Mouse (Mus musculus): ENCODE measurements around the gene Gdi2. TPM values are rescaled to one million over a fixed set of nuclear protein-coding genes. Genes with fewer than 3 reads are reported as not detected.
"Not testable (repeated sequence)": the region's sequence is repeated elsewhere in the genome, so short reads cannot be mapped to it uniquely, and the experiment has no call there.

Gene Gdi2
- polyA plus RNA-seq, 1 experiment, result 159 TPM

GRCm38 (mm10) chr13:3525611-3526051 lies 12.2 kb upstream of the Gdi2 start:
- peaks cover 5% of the 10 kb centered on the region; the same call in 1 of the 2 replicates for H3K4me1 ChIP-seq (ENCODE audit: control insufficient read depth, insufficient read depth, low read length)
- peak; percentile 86 for DNase-seq
- no peak overlapping the region for H3K4me3 ChIP-seq (ENCODE audit: insufficient read depth, low read depth, low read length)
- peak overlapping the region; percentile 54 for H3K27ac ChIP-seq (ENCODE audit: insufficient read depth, low read depth, low read length)
- 38% methylated on average over 4 of the region's 4 CpGs for WGBS
- TF ChIP-seq CTCF (conservative IDR thresholded peaks at IDR 0.05; ENCODE audit: insufficient read depth, insufficient read length, low read depth, low read length) (no peak), POLR2A (IDR thresholded peaks at IDR 0.05; ENCODE audit: low read depth, low read length) (no peak)
- H3K27me3 ChIP-seq (replicated peaks; ENCODE audit: control insufficient read depth, insufficient read depth, low read length), result no peaks in the 10 kb centered on the region
- no peaks in the 10 kb centered on the region for H3K36me3 ChIP-seq (ENCODE audit: control insufficient read depth, insufficient read depth, low read length)

- WGBS, result 67% methylated on average over 8 of the region's 8 CpGs
- peak overlapping the region; percentile 54 for H3K27ac ChIP-seq (ENCODE audit: insufficient read depth, low read depth, low read length)
These were observed 11.5 kb upstream of the Gdi2 start for GRCm38 (mm10) chr13:3526328-3526727.

GRCm38 (mm10) chr13:3530451-3530850 lies 7.4 kb upstream of the Gdi2 start:
- WGBS, result 73% methylated on average over 3 of the region's 3 CpGs

More at GRCm38 (mm10) chr13:3526328-3526727, 11.5 kb upstream of the Gdi2 start:
- Histone ChIP-seq H3K36me3 (ENCODE audit: control insufficient read depth, insufficient read depth, low read length) (no peaks in the 10 kb centered on the region), H3K4me3 (ENCODE audit: insufficient read depth, low read depth, low read length) (no peak overlapping the region), H3K4me1 (ENCODE audit: control insufficient read depth, insufficient read depth, low read length) (peaks cover 5% of the 10 kb centered on the region; the same call in 1 of the 2 replicates), H3K27me3 (replicated peaks; ENCODE audit: control insufficient read depth, insufficient read depth, low read length) (no peaks in the 10 kb centered on the region)
- peak; percentile 45 for DNase-seq
- no peak for TF ChIP-seq CTCF (conservative IDR thresholded peaks at IDR 0.05; ENCODE audit: insufficient read depth, insufficient read length, low read depth, low read length)
- no peak for TF ChIP-seq POLR2A (IDR thresholded peaks at IDR 0.05; ENCODE audit: low read depth, low read length)

GRCm38 (mm10) chr13:3531176-3531575 lies 6.7 kb upstream of the Gdi2 start:
- H3K4me1 ChIP-seq (ENCODE audit: control insufficient read depth, insufficient read depth, low read length); H3K27me3 ChIP-seq (replicated peaks; ENCODE audit: control insufficient read depth, insufficient read depth, low read length); H3K4me3 ChIP-seq (ENCODE audit: insufficient read depth, low read depth, low read length); DNase-seq; H3K27ac ChIP-seq (ENCODE audit: insufficient read depth, low read depth, low read length); H3K36me3 ChIP-seq (ENCODE audit: control insufficient read depth, insufficient read depth, low read length): not testable (repeated sequence)
- WGBS, result 83% methylated on average over 2 of the region's 2 CpGs

More at GRCm38 (mm10) chr13:3530451-3530850, 7.4 kb upstream of the Gdi2 start:
- H3K27me3 ChIP-seq (replicated peaks; ENCODE audit: control insufficient read depth, insufficient read depth, low read length), result no peaks in the 10 kb centered on the region
- H3K36me3 ChIP-seq (ENCODE audit: control insufficient read depth, insufficient read depth, low read length), result no peaks in the 10 kb centered on the region
- TF ChIP-seq POLR2A (IDR thresholded peaks at IDR 0.05; ENCODE audit: low read depth, low read length), result no peak
- no peak for TF ChIP-seq CTCF (conservative IDR thresholded peaks at IDR 0.05; ENCODE audit: insufficient read depth, insufficient read length, low read depth, low read length)
- no peak overlapping the region for H3K4me3 ChIP-seq (ENCODE audit: insufficient read depth, low read depth, low read length)
- H3K27ac ChIP-seq (ENCODE audit: insufficient read depth, low read depth, low read length), result no peak overlapping the region
- peaks cover 5% of the 10 kb centered on the region; the same call in 1 of the 2 replicates for H3K4me1 ChIP-seq (ENCODE audit: control insufficient read depth, insufficient read depth, low read length)
- DNase-seq, result no peak

- Histone ChIP-seq H3K27me3 (replicated peaks; ENCODE audit: control insufficient read depth, insufficient read depth, low read length) (no peaks in the 10 kb centered on the region), H3K4me3 (ENCODE audit: insufficient read depth, low read depth, low read length) (no peak overlapping the region), H3K36me3 (ENCODE audit: control insufficient read depth, insufficient read depth, low read length) (no peaks in the 10 kb centered on the region), H3K27ac (ENCODE audit: insufficient read depth, low read depth, low read length) (no peak overlapping the region), H3K4me1 (ENCODE audit: control insufficient read depth, insufficient read depth, low read length) (no peaks in the 10 kb centered on the region)
- no peak for TF ChIP-seq POLR2A (IDR thresholded peaks at IDR 0.05; ENCODE audit: low read depth, low read length)
- TF ChIP-seq CTCF (conservative IDR thresholded peaks at IDR 0.05; ENCODE audit: insufficient read depth, insufficient read length, low read depth, low read length), result no peak
- 56% methylated on average over 10 of the region's 10 CpGs for WGBS
- DNase-seq, result no peak
These were observed 6.1 kb upstream of the Gdi2 start for GRCm38 (mm10) chr13:3531692-3532320.

GRCm38 (mm10) chr13:3532451-3532850 lies 5.4 kb upstream of the Gdi2 start:
- Histone ChIP-seq H3K27me3 (replicated peaks; ENCODE audit: control insufficient read depth, insufficient read depth, low read length) (no peaks in the 10 kb centered on the region), H3K4me3 (ENCODE audit: insufficient read depth, low read depth, low read length) (no peak overlapping the region), H3K36me3 (ENCODE audit: control insufficient read depth, insufficient read depth, low read length) (no peaks in the 10 kb centered on the region), H3K4me1 (ENCODE audit: control insufficient read depth, insufficient read depth, low read length) (no peaks in the 10 kb centered on the region; the same call in 1 of the 2 replicates), H3K27ac (ENCODE audit: insufficient read depth, low read depth, low read length) (no peak overlapping the region)
- WGBS, result 62% methylated on average over 4 of the region's 4 CpGs
- TF ChIP-seq CTCF (conservative IDR thresholded peaks at IDR 0.05; ENCODE audit: insufficient read depth, insufficient read length, low read depth, low read length), result no peak
- TF ChIP-seq POLR2A (IDR thresholded peaks at IDR 0.05; ENCODE audit: low read depth, low read length), result no peak
- DNase-seq, result no peak

GRCm38 (mm10) chr13:3534146-3534545 lies 3.7 kb upstream of the Gdi2 start:
- no peak for DNase-seq
- Histone ChIP-seq H3K27ac (ENCODE audit: insufficient read depth, low read depth, low read length) (no peak overlapping the region), H3K27me3 (replicated peaks; ENCODE audit: control insufficient read depth, insufficient read depth, low read length) (no peaks in the 10 kb centered on the region), H3K36me3 (ENCODE audit: control insufficient read depth, insufficient read depth, low read length) (no peaks in the 10 kb centered on the region), H3K4me1 (ENCODE audit: control insufficient read depth, insufficient read depth, low read length) (no peaks in the 10 kb centered on the region; the same call in 1 of the 2 replicates), H3K4me3 (ENCODE audit: insufficient read depth, low read depth, low read length) (no peak overlapping the region)
- WGBS, result 90% methylated on average over 4 of the region's 4 CpGs
- TF ChIP-seq POLR2A (IDR thresholded peaks at IDR 0.05; ENCODE audit: low read depth, low read length), result no peak
- no peak for TF ChIP-seq CTCF (conservative IDR thresholded peaks at IDR 0.05; ENCODE audit: insufficient read depth, insufficient read length, low read depth, low read length)

All from kidney, adult 2 months (tissue).